Mouse (Mus musculus) cortical plate, adult 2 months (tissue): ENCODE data around the gene Clca3b. TPM values are rescaled to one million over a fixed set of nuclear protein-coding genes. Genes with fewer than 3 reads are reported as not detected.
"Not testable (repeated sequence)": the region's sequence is repeated elsewhere in the genome, so short reads cannot be mapped to it uniquely, and the experiment has no call there.

ENCODE experiments used
- H3K27ac ChIP-seq: fragments of 200-500 bp; 2 replicates; pipeline ENCODE4 v1.5.1; 2012; ENCODE audit warnings: low read length, control low read depth, inconsistent platforms; ENCODE audit not compliant: insufficient read depth
- H3K4me1 ChIP-seq: fragments of 200-500 bp; 2 replicates; pipeline ENCODE4 v1.6.1; 2011; ENCODE audit warnings: low read length; ENCODE audit not compliant: control insufficient read depth, insufficient read depth
- H3K4me3 ChIP-seq: fragments of 200-500 bp; 2 replicates; pipeline ENCODE4 v1.5.1; 2011; ENCODE audit warnings: mild to moderate bottlenecking, low read length, control low read depth; ENCODE audit not compliant: insufficient read depth
- CTCF ChIP-seq: fragments of 200-500 bp; IDR thresholded peaks from 2 replicates; pipeline ENCODE4 v1.5.1; 2011; ENCODE audit warnings: mild to moderate bottlenecking, control low read depth, low read length; ENCODE audit not compliant: insufficient read depth; ENCODE audit errors: extremely low read depth
- POLR2A ChIP-seq: fragments of 200-500 bp; IDR thresholded peaks from 2 replicates; pipeline ENCODE4 v1.6.1; 2011; ENCODE audit warnings: mild to moderate bottlenecking, low read length, control low read depth; ENCODE audit not compliant: insufficient read depth; ENCODE audit errors: extremely low read depth
- polyA plus RNA-seq: library from polyadenylated mRNA; depleted of rRNA; stranded (reverse); fragments of >200 nt; gene quantifications from 2 replicates; pipeline ENCODE4 v1.2.3, GENCODE M21; 2012; rRNA removed

The Clca3b gene
- not detected in 2 replicates for polyA plus RNA-seq

DNA sequence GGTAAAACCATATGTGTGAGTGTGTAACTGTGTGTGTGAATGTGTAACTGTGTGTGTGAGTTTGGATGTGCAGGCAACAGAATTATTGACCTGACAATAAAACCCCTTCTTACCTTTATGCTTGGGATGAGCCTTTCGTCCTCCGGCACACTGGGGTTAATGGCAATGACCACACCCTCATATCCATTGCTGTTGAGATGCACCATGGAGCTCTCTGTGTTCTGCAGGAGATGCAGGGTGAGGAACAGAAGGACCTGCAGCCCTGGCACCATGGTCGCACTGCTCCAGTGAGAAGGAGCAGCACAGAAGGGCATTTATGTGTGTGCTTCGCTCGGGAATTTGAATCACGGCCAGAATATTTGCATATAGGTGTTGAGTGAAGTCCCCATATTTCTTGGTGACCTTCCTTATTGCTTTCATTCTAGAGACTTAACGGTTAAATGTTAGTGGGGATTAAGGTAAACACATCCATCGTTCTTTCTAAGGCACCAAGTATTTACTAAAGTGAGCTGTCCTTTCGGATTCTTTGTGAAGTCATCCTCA, at the start of gene Clca3b:
TSS of gene Clca3b (minus strand) at position 344 of the 543 bp plus-strand sequence.
- H3K4me1 ChIP-seq, H3K27ac ChIP-seq, H3K4me3 ChIP-seq: not testable (repeated sequence)

DNA sequence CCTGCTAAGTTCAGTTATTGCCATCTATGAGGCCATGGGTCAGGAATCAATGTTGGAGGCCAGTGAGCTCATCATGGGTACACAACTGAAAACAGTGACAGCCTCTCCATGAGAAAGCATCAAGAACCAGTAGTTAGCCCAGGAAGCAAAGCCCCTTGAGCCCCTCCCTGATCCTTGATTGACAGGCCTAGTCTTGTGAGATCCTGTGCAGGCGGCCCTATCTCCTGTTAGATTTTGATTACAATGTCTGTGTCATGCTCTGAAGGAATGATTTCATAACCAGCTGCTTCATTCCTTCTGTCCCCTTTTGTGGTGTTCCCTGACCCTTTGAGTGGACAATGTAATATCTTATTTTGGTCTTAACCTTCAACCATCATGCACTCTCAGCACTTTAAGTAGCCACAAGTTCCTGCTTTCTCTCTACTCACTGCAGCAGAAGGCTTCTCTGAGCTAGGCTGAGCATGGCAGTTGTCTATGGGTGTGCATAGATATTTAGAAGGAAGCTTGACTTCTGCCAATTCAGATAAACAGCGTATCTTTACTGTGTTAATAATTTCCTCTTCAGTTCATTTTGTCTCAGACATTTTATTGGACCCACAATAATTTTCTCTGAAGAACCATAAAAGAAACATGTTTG, 48.0 kb upstream of the Clca3b start:
- TF ChIP-seq POLR2A (no peak), CTCF (no peak)
- Histone ChIP-seq H3K27ac (no peak overlapping the region), H3K4me1 (0 out of 2 replicates have a peak, but pooled peaks cover 2% of the 10 kb centered on the region), H3K4me3 (no peak overlapping the region)

DNA sequence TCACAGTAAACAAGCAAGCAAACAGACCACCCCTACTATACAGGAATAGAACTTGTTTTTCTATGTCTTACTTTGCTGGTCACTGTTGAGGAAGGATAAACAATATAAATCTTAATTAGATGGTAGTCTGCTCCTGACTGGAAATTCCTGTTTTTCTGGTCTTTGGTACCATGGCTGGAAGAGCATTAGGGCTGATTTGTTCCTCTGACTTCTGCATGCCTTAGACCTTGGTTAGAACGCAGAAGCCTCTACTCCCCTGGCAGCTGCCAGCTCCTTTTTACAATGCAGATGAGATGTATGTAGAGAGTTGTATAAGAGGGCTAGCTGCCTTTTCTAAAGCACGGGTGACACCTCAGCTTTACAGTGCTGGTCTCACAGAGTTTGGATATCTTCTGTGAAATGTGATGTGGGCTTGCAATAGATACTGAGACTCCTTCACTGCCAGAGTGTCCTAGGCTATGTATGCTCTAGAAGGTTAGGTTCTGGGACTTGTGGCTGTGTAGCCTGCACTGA, 41.1 kb upstream of the Clca3b start:
- TF ChIP-seq POLR2A = no peak
- TF ChIP-seq CTCF = no peak
- Histone ChIP-seq H3K4me1 (no peaks in the 10 kb centered on the region), H3K27ac (no peak overlapping the region), H3K4me3 (no peak overlapping the region)

DNA sequence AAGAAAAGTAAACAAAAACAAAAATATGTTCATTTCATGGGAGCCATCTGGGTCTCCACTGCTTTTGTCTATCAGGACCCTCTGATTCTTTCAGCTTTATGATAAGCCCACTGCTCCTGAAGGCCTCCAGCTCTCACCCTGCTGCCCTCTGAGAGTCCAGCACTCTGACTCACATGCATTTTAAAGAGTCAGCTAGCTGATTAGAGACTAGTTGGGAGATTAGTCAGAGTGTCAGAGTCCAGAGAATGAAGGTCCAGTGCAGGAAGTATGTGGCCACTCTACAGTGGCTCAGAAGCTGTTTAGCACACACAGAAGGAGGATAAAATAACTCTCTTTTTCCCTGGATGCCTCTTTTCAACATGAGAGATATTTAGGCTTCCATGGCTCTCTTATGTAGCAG, 37.8 kb upstream of the Clca3b start:
- Histone ChIP-seq H3K4me3 (no peak overlapping the region), H3K4me1 (no peaks in the 10 kb centered on the region), H3K27ac (no peak overlapping the region)
- TF ChIP-seq POLR2A (no peak), CTCF (no peak)

DNA sequence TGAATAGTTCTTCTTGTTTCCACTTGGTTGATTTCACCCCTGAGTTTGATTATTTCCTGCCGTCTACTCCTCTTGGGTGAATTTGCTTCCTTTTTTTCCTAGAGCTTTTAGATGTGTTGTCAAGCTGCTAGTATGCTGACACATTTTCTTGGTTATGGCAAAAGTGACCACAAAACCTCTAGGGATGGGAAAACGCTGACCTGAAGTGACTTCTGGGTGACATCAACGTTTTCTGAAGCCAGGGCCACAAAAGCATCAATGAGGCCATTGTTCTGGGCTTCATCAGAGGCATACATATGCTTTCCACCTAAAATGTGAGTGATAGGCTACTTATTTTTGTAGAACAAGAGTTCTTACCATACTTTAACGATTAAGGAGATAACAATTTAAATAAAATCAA, 22.9 kb upstream of the Clca3b start:
- not testable (repeated sequence) for H3K27ac ChIP-seq, H3K4me3 ChIP-seq

DNA sequence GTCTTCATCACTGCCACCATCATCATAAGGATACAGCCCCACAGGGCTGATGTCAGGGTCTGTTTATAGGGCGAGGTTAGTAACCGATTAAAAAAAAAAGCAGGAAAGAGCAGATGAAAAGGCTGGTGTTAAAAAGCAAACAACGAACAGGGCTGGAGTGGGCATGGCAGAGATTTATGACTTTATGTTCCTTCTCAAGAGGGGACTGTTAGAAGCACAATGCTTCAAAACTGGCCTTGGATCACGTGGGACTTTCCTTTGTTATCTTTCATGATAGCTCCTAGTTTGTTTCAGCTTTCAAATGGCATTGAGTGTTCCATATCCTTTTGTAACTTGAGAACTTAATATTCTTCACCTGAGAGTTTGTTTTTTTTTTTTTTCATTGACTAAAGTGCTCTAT, 427 bp upstream of the Clca3b start:
- Histone ChIP-seq H3K4me1 (no peaks in the 10 kb centered on the region), H3K27ac (no peak overlapping the region), H3K4me3 (no peak overlapping the region)
- no peak for TF ChIP-seq CTCF

More for the DNA sequence above, 22.9 kb upstream of the Clca3b start:
- H3K4me1 ChIP-seq = not testable (repeated sequence)

DNA sequence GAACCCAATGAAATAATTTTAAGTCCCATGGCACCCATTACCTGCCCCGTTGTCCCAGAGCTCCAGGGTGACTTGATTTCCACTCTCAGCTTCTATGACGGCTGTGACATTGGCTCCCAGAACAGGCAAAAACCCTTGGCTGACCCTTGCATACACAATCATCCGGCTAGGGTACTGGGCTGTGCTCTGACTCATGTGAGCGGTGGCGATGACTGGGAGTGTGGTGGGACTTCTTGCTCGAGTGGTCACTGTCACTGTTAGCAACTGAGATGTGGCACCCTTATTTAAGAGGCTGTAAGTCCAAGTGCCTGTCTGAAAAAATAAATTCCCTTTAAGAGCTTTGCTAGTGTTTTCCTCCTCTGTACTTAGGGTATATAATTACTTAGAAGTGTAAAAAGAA, 21.9 kb downstream of the Clca3b start:
- Histone ChIP-seq H3K4me1 (no peaks in the 10 kb centered on the region), H3K27ac (no peak overlapping the region), H3K4me3 (no peak overlapping the region)
- TF ChIP-seq CTCF (no peak), POLR2A (no peak)

DNA sequence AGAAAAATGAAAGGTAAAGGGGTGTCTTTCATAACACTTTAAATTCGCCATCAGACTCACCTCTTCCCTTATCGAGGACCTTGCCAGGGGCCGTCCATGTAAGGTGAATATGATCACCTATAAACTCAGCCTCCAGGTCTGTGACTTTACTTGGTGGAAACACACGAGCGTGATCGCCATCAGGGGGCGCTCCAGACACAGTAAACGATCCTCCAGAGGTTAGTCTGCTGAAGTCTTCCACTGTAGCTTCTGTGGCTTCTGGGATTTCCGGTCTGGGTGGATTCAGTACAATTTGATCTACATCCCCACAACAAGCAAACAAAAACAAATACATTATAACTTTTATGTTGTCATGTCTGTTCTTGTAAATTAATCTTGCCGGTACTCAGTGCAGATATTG, 24.0 kb downstream of the Clca3b start:
- no peaks in the 10 kb centered on the region for H3K4me1 ChIP-seq
- TF ChIP-seq POLR2A (no peak), CTCF (peak; percentile 79)
- no peak overlapping the region for H3K4me3 ChIP-seq
- H3K27ac ChIP-seq = no peak overlapping the region

DNA sequence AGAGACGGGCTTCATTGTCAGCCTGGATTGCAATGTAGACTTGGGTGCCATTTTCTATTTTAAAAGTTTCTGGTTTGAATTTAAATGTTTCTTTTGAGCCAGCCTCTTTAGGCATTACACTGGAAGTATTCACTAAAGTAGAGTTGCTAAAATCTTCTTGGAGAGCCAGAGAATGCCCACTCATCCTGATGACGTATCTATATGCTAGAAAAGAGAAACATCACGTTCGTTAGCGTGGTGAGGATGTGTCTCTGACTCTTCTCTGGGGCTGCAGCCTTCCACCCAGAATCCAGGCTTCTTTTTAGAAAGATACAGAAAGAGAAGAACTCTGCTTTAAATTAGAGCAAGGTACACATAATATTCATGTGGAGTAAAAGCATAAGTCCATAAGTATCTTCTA, 25.8 kb downstream of the Clca3b start:
- no peak overlapping the region for H3K27ac ChIP-seq
- TF ChIP-seq POLR2A (no peak), CTCF (no peak)

DNA sequence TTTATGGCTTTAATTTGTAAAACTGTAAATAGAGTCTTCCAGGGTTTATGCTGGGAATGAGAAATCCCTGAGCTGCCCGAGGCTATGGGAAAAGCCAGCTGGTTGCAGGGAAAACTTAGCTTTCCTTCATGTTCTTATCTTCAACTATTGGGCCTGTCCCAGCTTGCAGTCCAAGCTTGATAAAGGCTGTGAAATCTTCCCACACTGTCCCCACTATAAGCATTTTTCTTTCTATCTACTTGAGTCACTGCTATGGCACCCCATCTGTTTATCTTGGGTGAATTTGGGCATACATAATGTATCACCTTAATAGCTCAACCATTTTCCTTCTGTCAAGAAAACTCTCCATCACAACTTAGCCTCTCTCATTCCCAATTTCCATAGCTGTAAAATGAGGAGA, 28.5 kb downstream of the Clca3b start:
- TF ChIP-seq POLR2A (no peak), CTCF (no peak)
- Histone ChIP-seq H3K27ac (no peak overlapping the region), H3K4me1 (no peaks in the 10 kb centered on the region), H3K4me3 (no peak overlapping the region)

More for the DNA sequence above, 25.8 kb downstream of the Clca3b start:
- Histone ChIP-seq H3K4me1 (no peaks in the 10 kb centered on the region), H3K4me3 (no peak overlapping the region)

DNA sequence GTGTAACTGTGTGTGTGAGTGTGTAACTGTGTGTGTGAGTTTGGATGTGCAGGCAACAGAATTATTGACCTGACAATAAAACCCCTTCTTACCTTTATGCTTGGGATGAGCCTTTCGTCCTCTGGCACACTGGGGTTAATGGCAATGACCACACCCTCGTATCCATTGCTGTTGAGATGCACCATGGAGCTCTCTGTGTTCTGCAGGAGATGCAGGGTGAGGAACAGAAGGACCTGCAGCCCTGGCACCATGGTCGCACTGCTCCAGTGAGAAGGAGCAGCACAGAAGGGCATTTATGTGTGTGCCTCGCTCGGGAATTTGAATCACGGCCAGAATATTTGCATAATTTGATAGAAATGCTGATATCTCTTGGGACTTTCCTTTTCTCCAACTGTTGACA, 29.9 kb downstream of the Clca3b start, which contains the start of gene Clca3a2:
TSS of gene Clca3a2 (minus strand) at position 276 of the 400 bp plus-strand sequence.
- not testable (repeated sequence) for H3K4me3 ChIP-seq, H3K27ac ChIP-seq, H3K4me1 ChIP-seq

DNA sequence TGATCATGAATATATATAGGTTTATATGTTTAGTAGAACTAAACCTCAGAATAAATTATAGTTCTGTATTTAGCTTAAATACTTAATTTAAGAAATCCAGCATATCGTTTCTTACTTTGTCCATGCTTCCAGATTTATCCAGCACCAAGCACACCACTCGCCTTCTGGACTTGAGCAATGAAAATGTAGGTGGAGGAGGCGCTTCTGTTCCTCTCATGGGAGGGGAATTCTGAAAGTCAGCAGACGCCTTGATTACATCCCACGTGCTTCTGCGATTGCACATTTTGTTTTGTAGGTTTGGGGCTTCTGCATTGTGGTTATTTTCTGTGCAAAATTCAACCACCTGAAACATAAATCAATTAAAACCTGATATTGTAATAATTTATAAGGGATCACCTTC, 35.8 kb downstream of the Clca3b start:
- H3K4me3 ChIP-seq, H3K4me1 ChIP-seq, H3K27ac ChIP-seq: not testable (repeated sequence)
